Mouse (Mus musculus) spleen, adult 2 months (tissue): ENCODE results near the gene Slc4a7.

Experiments used
- CTCF ChIP-seq: fragments of 200-500 bp; IDR thresholded peaks from 2 replicates; pipeline ENCODE4 v1.5.1; 2011; ENCODE audit warnings: mild to moderate bottlenecking, inconsistent platforms; ENCODE audit not compliant: insufficient read depth, insufficient read length, insufficient replicate concordance; ENCODE audit errors: extremely low read depth
- POLR2A ChIP-seq: fragments of 200-500 bp; IDR thresholded peaks from 2 replicates; pipeline ENCODE4 v1.6.1; 2011; ENCODE audit warnings: low read depth, low read length, inconsistent platforms

DNA sequence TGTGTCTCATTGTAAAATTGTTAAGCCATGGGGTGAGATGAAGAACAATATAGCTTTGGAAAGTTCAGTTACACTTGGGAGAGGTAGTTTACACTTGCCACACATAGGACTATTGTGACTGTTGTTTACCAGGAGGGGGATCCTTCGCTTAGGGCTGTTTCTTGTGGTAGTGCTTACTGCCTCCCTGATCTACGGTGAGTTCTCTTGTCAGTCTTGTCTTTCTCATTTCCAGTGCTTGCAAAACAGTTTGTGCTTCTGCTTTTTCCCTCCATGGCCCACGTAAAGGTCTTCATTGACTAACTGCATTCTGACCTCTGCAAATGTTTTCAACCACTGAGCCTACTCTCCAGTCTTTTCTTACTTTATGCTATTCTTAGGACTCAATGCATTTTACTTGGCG lies 98.3 kb downstream of the Slc4a7 start:
- TF ChIP-seq CTCF (no peak), POLR2A (no peak)
